Mouse (Mus musculus): Measurements from ENCODE around the gene Htr2a.

The Htr2a gene

GRCm38 (mm10) chr14:74696766-74697165 lies 56.1 kb downstream of the Htr2a start:
- in situ Hi-C loops (cut with MboI, MseI): no loop called here

- in situ Hi-C loops (cut with MboI, MseI): no loop called here
These were observed 56.8 kb downstream of the Htr2a start for GRCm38 (mm10) chr14:74697432-74697831.

- in situ Hi-C loops (cut with MboI, MseI): no loop called here
These were observed 58.6 kb downstream of the Htr2a start for GRCm38 (mm10) chr14:74699241-74699640.

GRCm38 (mm10) chr14:74703930-74704329 lies 63.3 kb downstream of the Htr2a start:
- in situ Hi-C loops (cut with MboI, MseI): loop anchor here in 1 of 2 experiments (10.0 kb wide), 1 partner anchor 659 kb away; no protein-coding TSS in a partner anchor

- in situ Hi-C loops (cut with MboI, MseI): loop anchor here in 1 of 2 experiments (5.0 to 10.0 kb wide), 2 partner anchors 67 to 664 kb away; partner anchors contain the start of gene Htr2a
These were observed 68.4 kb downstream of the Htr2a start for GRCm38 (mm10) chr14:74709054-74709453.

GRCm38 (mm10) chr14:74723541-74723940 lies 82.9 kb downstream of the Htr2a start:
- in situ Hi-C loops (cut with MboI, MseI): no loop called here

GRCm38 (mm10) chr14:74731221-74732078 lies 90.8 kb downstream of the Htr2a start:
- in situ Hi-C loops (cut with MboI, MseI): no loop called here

GRCm38 (mm10) chr14:74732079-74732783 lies 91.6 kb downstream of the Htr2a start, which contains the start of gene Esd:
Esd (plus strand) TSS chr14:74732297.
- in situ Hi-C loops (cut with MboI, MseI): no loop called here

GRCm38 (mm10) chr14:74733397-74733796 lies 92.8 kb downstream of the Htr2a start:
- in situ Hi-C loops (cut with MboI, MseI): no loop called here

- in situ Hi-C loops (cut with MboI, MseI): no loop called here
These were observed 94.8 kb downstream of the Htr2a start for GRCm38 (mm10) chr14:74735471-74735870.

GRCm38 (mm10) chr14:74736850-74737249 lies 96.2 kb downstream of the Htr2a start:
- in situ Hi-C loops (cut with MboI, MseI): no loop called here

Measured in T-helper 17 cell (primary cell).